Mouse (Mus musculus) right cerebral cortex, adult 2 months (tissue): Measurements from ENCODE around the gene Bnip1.

Experiments
- DNase-seq, 2 experiments: peaks; one replicate each; pipeline ENCODE4 v3.0.0; 2021 to 2022; ENCODE audit warnings: low spot score in 2 of 2

Bnip1 gene

DNA sequence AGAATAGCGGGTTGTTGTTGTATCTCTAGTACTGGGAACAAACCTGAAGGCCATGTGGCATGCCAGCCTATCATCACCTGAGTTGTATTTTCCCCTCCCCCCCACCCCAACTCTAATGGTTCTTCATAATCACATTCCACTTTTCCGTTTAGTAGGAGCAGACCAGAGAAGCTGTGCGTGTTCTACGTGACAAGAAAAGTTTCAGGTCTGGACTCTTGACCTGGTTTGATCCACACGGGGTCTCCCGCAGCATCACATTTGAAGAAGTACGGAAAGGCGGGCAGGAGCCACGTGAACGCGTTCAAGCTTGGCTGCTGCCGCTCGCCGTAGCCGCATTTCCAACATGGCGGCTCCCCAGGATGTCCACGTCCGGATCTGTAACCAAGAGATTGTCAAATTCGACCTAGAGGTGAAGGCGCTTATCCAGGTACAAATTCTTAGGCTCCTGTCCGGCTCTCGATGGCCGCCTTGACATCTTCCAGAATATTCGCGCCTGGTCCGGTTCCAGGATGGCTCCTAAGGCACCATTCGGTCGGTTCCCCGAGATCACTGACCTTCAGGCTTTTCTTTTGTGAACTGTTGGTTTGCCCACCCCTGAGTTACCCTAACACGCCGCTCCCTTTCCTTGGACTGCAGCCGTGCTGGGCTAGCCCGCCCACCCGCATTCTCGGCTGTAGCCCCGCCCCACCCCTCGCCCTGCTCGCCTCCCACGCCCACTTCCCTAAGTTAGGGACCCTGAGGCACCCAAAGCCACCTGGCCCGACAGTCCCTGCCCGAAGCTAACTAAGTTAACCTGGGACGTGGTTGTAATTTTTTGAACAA, at the start of gene Bnip1:
Gene Bnip1, plus strand, starts transcription at position 317 of the 822 bp plus-strand sequence.
- peak; percentile 85 to 91 for DNase-seq

DNA sequence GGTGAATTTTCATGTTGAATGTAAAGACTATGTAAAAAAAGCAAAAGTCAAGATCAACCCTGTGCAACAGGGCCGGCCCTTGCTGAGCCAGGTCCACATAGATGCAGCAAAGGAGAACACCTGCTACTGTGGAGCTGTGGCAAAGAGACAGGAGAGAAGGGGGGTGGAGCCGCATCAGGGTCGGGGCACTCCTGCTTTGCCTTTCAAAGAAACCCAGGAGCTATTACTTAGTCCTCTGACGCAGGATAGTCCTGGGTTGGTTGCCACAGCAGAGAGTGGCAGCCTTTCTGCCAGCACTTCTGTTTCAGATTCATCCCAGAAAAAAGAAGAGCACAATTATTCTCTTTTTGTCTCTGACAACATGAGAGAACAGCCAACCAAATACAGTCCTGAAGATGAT, 38.3 kb upstream of the Bnip1 start:
- no peak for DNase-seq

DNA sequence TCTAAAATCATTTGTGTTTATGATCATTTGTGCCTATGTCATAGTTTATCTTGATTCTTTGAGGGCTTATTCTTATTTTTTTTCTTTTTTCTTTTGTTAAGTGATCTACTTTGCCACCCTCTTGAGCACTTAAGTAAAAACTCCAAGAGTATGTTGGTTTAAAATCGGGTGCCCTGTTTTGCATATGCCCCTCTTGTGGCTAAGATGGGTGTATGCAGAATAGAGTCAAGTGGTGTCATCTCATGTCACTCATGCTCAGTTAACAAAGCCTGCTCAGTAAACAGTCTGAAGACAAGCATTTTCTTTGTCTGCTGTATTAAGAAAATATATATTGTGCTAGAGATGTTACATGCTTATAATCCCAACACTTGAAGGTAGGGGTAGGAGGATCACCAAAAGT, 37.6 kb upstream of the Bnip1 start:
- DNase-seq = no peak

DNA sequence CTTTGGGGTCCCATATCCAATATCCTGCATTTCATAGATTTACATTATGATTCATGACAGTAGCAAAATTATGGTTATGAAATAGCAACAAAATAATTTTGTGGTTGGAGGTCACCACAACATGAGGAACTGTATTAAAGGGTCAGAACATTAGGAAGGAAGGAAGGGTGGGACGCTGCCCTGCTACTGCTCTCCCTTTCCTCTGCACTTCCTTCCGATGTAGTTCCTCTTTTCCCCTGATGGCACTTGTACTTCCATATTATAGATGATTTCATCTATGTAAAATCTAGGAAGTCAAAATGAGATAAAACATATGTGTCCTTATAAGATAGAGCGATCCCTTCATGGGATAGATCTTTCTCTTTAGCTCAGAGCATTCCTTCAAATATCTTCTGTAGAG, 30.9 kb upstream of the Bnip1 start:
- DNase-seq = no peak

DNA sequence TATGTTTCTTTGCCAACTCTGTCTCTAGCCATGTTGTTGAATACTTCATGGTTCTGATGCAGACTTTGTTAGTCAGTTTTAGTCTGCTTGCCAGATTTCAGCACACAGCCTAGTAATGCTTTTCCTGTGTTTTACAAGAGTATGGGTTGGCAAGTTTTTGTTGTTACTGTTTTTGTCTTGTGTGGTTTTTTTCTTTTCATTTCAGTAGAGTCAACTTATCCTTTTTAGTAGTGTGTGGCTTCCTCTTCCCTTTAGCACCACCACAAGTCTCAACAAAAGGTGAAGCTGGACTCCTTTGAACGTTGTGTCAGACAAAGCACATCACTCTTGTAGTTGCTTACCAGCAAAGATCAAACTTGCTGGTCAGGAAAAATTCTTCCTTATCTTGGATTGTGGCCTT, 28.6 kb upstream of the Bnip1 start:
- DNase-seq = no peak

DNA sequence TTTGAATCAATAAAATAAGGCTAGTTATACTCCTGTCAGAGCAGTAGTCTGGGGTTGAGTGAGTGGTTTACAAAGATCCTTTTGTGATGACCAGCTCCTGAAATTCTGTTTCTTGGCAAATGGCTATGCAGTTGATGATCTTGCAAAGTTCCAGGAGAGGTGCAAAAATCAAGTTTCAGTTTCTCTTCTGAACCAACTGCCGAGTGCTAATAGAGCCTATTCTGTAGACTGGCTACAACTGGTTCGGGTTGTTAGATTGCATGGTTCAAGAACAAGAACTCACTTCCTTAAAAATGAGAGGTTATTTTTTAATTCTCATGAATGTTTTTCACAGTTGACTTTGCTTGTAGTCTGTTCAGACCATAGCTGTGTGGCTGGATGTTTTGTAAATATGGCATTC, 27.4 kb upstream of the Bnip1 start:
- DNase-seq = no peak

DNA sequence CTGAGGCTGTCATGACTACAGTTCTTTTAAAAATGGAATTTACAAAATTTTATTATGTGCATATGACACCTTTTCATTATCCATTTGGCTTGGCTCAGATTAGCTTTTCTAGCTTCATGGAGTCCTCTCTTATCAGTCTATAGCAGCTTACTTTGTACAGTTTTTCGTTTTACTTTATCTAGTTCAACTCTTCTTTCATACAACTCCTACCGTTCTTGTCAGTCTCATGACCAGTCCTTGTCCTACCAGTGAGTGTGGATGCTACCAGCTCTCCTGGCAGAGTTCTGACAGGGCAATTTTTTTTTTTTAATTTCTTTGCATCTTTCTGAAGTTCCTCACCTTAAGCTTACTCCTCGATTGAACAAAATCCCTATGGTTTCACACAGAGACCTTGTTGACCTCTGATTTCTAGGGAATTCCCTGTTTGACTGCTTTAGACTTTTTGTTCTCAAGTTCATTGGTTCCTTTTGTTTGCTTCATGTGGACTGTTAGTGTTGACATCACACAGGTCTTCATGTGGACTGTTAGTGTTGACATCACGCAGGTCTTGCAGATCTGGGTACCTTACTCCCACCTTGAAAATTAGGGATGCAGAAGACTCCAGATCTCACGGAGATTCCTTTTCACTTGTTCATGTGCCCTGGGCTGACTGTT, 13.6 kb upstream of the Bnip1 start:
- DNase-seq = no peak

DNA sequence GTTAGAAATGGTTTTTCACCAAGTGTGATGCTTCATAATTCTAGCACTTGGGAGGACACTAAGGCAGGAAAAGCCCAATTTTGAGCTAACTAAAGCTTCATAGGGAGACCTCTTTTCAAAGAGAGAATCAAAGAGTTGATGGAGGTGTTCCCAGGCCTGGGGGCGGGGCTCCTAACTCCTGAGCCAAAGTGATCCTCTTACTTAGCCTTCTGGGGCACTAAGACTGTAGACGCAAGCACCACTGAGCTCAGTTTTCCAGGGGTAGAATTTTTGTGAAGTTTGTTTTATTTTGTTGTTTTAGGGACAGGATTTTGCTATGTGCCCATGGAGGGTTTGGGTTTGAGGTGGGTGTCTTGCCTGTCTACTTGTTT, 13.1 kb upstream of the Bnip1 start:
- no peak for DNase-seq

DNA sequence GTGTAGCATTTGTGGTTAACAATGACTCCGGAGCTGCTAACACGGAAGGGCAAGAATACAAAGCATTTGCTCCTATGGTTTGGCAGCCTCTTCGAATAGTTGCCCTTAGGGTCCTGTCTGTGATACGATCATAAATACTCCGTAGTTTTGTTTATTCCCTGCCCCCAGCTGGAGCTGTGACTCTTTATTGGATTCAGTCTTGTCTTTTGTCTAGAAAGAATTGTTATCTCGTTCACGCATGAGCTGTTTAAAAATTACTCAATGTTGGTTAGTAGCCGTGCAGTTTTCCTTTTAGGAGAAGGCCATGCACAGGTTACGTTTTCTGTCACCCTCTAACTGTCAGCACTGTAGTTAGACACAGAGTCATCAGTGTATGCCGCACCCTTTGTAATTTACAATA, 4.7 kb upstream of the Bnip1 start:
- DNase-seq = no peak

DNA sequence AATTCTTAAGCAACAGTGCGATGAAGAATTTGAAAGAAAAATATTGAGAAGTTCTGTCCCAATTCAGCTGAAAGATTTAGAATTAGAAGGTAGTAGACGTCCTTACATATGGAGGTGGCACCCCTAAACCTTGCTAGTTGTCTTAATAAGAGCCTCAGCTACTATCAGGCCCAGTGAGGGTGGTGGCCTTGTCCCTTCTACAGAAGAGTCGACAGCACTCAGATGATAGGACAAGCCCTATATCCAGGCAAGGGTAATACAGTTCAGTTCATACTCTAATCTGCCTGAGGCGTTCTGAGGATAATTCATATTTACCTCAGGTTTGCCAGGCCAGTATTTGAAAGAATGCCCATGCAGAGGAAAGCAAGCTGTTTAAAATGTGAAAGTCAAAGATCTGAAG, 2.9 kb upstream of the Bnip1 start:
- no peak for DNase-seq

DNA sequence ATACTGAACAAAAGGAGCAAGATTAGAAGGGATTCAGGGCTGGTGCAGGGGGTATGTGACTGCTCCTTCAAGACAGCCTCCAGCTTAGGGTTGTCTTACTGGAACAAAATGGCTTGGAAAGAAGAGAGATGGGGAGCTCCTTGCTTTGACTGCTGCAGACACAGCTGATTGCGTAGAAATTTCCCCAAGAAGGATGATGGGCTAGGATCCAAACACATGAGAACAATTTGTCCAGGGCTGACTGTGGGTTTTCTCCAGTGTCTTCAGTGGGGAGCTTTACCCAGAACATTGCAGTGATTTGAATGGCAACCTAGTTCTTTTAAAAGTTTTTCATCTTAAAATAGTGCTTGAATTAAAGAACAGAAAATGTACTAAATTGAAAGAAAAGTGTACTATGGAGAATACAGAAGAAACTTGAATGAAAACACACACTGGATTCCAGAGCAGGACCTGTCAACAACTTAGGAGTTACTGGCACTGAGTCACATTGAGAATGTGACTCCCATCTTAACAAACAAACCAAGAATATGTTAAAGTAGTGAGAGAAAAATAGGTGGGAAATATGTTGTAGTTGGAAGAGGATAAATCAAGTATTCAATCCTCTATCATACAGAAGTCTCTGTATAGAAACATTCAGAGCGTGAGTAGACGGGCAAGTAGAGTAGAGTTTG, 2.3 kb upstream of the Bnip1 start:
- DNase-seq = no peak

DNA sequence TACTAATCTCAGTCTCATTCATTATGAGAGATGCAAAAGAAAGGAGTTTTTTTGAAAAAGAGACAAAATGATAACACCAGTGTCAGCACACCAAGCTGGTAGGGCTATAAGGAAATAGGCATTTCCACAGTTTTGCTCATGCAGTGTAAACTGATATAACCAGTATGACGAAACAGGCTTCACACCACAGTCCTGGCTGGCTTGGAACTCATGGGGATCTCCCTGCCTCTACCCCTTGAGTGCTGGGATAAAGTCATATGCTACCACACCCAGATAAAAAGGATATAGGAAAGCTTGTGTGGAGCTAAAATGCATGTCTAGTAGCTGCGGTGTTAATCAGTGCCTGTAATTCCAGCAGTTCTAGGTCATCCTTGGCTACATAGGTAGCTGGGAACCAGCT, 1.4 kb upstream of the Bnip1 start:
- no peak for DNase-seq

DNA sequence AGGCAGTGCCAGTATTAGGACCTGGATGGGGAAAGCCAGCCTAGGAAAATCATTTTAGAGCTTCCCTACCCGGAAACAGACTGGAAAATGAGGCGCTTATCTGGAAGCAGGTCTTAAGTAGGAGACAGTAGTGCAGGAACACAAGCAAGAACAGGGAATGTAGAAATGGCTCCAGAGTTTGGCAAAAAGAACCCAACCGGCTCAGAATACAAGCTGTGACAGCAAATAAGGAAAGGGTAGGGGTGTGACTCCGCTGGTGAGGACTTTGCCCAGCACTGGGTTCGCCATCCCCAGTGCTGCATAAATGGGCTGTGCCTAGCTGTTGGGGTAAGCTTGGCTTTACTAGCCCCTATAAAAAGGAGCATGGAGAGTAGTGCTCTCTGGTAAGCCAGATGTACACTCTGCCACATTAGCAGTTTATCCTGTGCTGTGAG, 761 bp downstream of the Bnip1 start:
- no peak for DNase-seq

DNA sequence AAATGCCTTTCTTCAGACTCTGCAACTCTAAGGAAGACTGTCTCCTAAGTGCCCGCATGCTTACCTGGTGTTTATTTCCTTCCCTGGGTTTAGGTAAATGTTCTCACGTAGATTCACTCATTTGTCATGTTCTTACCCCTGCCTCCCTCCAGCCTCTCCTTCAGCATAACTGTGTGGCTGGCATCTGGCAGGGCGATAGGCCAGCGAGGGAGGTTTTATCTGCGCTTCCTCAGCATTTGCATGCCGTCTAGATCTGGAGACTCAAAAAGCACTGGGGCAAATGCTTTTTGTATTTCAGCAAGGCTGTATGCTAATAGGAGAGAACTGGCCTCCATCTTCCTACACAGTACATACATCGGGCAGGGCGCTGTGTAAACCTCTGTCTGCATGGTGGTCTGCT, 3.7 kb downstream of the Bnip1 start:
- DNase-seq = no peak

DNA sequence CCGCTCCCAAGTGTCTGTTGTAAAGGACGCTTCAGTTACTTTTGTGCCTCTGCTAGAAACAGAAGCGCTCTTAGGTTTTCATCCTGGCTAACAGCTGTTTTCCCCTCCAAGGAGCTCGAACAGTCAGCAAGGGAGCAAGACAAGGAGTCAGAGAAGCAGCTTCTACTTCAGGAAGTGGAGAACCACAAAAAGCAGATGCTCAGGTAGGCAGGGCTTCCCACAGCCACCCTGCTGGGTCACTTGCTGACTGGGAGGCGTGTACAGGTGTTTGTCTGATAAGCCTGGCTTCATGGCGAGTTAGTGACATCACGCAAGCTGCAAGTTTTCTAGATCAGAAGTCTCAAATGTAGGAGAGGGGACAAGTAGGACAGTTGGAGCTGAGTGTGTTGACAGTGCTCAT, 5.7 kb downstream of the Bnip1 start:
- no peak for DNase-seq

DNA sequence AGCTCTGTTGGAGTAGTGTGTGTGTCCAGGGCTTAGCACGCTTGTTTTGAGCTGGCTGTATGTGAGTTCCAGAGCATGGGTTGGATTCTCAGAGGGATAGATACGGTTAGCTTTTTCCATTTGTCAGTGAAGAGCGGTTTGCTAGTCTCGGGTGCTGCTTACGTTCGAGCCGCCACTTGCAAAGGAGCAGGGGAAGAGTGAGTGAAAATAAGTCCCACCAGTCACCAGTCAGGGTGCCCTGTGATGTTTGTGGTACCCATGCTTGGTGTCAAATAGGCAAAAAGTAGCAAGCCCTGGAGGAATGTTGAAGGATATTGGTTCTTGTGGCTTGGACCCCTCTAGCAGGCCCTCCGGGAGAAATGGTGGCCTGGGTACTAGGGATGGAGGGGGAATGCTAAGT, 8.1 kb downstream of the Bnip1 start:
- DNase-seq = no peak

DNA sequence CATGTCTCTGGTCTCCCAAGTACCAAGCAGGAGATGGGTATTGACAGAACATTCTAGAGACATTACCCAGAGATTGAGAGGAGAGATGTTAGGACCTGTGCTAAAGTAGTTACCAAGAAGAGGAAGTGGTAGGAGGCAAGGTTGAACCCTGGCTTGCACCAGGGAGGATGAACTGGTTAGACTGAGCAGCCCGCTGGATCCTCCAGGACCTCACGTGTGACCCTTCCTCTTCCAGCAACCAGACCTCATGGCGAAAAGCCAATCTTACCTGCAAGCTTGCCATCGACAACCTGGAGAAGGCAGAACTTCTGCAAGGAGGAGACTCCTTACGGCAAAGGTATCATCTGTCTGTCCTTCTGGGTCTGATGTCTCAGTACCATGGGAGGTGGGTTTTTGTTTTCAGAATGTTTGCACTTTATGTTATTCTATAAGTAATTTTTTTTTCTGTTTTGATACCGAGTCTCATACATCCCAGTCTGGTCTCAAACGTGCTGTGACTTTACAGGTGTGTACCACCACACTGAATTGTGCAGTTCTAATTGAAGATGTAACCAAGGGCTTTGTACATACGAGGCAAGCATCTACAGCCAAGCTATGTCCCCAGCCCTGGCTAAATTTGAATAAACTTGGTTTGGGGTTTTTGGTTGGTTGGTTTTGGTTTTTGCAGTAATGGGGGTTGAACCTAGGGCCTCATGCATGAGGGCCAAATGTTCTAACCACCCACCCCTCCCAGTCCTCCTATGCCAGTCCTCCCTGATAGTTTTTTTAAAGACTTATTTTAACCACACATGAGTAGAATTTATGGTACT, 8.8 kb downstream of the Bnip1 start:
- DNase-seq = no peak

DNA sequence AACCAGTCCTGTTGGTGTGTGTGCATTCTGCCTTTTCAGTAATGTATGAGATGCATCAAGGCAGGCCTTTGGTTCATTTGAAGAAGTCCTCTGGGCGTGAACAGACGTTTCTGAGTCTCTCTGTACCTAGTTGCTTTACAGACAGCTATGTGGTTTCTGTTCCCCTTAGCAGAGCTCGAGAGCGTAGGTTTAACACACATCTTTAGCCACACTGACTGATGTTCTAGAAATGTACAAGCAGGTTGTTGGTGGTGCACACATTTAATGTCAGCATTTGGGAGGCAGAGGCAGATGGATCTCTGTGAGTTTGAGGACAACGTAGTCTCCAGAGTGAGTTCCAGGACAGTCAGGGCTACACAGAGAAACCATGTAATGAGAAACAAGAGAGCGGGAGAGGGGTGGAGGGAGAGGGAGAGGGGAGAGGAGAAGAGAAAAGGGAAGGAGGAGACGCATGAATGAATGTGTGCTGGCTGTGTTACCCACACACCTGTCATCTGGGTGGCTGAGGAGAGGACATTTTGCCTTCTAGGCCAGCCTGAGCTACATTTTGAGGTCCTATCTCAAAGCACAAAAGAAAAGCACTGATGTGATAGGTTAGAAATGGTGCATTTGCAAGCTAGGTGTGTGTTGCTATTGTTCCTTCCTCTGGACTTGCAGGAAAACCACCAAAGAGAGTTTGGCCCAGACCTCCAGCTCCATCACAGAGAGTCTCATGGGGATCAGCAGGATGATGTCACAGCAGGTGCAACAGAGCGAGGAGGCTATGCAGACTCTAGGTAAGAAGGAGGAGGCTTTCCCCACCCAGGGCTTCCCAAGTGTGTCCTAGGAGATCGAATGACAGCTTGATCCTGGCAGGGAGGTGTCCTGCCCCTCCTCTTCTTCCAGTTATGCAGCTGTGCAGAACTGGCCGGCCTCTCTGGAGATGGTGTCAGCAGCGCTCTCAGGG, 9.7 kb downstream of the Bnip1 start:
- DNase-seq = no peak

DNA sequence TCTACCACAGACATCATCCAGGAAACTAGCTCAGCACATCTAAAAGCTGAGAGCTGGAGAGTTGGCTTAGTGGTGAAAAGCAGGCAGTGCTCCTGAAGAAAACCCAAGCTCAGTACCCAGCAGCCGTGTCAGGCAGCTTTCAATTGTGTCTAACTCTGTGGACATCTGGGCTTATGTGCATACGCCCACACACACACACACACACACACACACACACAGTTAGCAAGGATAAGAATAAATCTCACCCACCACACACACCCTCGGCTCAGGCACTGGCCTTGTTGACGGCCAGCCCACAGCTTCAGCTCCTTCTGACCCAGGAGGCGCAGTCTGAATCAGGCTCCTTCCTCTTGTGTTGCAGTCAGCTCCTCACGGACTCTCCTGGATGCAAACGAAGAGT, 10.7 kb downstream of the Bnip1 start:
- DNase-seq = peak; percentile 66 to 67

DNA sequence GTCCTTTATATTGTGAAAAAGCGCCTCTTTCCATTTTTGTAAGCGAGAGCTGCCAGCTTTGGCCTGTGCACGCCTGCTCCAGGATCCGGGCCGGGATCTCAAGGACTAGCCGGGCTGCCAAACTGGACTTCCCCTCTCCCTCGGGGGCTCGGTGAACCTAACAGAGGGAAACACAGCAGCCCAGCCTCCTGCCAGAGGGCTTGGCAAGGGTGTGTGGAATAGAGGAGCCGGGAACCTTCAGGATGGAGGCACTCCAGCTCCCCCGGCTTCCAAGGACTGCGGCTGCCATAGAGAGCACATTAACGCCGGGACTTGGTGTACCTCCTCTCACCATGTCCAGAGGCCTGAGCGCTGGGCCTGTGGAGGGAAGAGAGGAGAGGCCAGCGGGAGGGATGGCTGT, 11.2 kb downstream of the Bnip1 start:
- no peak for DNase-seq
